Mouse (Mus musculus): ENCODE data around the gene Gm3336. TPM values are rescaled to one million over a fixed set of nuclear protein-coding genes. Genes with fewer than 3 reads are reported as not detected.

The Gm3336 gene
- polyA plus RNA-seq, 1 experiment from 2014 or later, result not detected

GRCm38 (mm10) chr8:70737705-70738104 is 19.4 kb downstream of the Gm3336 start:
- H3K27ac ChIP-seq (ENCODE audit: low read depth, low read length), result no peak overlapping the region
- no peak for ATAC-seq (ENCODE audit: insufficient read depth, low FRiP score, low TSS enrichment)
- H3K36me3 ChIP-seq (ENCODE audit: control insufficient read depth, insufficient read depth, low read length), result no peaks in the 10 kb centered on the region
- H3K27me3 ChIP-seq (ENCODE audit: control insufficient read depth, insufficient read depth, low read length), result peaks cover 12% of the 10 kb centered on the region
- no peak overlapping the region for H3K4me3 ChIP-seq (ENCODE audit: low read depth, low read length)
- 73% methylated on average over 5 of the region's 5 CpGs for WGBS
- H3K9ac ChIP-seq (ENCODE audit: low read length), result no peak overlapping the region
- no peaks in the 10 kb centered on the region for H3K9me3 ChIP-seq (ENCODE audit: control insufficient read depth, low read length)
- peaks cover under 1% of the 10 kb centered on the region; the same call in 1 of the 2 replicates for H3K4me1 ChIP-seq (ENCODE audit: control insufficient read depth, insufficient read depth, low read length)
- no peak overlapping the region for H3K4me2 ChIP-seq (ENCODE audit: low read depth)
- DNase-seq (ENCODE audit: low spot score), result peak; percentile 7

DNA sequence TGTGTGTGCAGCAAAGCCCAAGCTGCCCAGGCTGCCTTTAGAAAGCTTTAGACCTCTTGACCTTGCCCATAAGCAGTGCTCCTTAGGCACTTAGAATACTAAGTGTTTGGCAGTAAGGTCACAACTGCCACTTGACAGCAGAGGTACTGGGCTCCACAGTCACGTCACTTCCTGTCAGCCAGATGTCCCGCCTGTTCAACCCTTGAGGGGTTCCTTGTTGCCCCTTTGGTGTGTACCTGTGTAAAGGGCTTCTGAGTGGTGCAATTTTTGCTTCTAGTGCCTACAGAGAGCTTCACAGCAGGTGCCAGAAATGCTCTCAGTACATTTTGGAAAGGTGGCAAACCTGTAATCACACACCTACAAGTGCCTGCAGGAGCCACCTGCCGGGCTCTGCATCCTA is 19.9 kb downstream of the Gm3336 start:
- no peak for ATAC-seq (ENCODE audit: insufficient read depth, low FRiP score, low TSS enrichment)
- Histone ChIP-seq H3K27ac (ENCODE audit: low read depth, low read length) (no peak overlapping the region), H3K4me1 (ENCODE audit: control insufficient read depth, insufficient read depth, low read length) (peaks cover 5% of the 10 kb centered on the region), H3K9ac (ENCODE audit: low read length) (no peak overlapping the region), H3K27me3 (ENCODE audit: control insufficient read depth, insufficient read depth, low read length) (peaks cover 17% of the 10 kb centered on the region), H3K4me3 (ENCODE audit: low read depth, low read length) (no peak overlapping the region), H3K9me3 (ENCODE audit: control insufficient read depth, low read length) (no peaks in the 10 kb centered on the region), H3K36me3 (ENCODE audit: control insufficient read depth, insufficient read depth, low read length) (no peaks in the 10 kb centered on the region), H3K4me2 (ENCODE audit: low read depth) (no peak overlapping the region)
- no peak for DNase-seq (ENCODE audit: low spot score)
- 63% methylated on average over 3 of the region's 3 CpGs for WGBS

DNA sequence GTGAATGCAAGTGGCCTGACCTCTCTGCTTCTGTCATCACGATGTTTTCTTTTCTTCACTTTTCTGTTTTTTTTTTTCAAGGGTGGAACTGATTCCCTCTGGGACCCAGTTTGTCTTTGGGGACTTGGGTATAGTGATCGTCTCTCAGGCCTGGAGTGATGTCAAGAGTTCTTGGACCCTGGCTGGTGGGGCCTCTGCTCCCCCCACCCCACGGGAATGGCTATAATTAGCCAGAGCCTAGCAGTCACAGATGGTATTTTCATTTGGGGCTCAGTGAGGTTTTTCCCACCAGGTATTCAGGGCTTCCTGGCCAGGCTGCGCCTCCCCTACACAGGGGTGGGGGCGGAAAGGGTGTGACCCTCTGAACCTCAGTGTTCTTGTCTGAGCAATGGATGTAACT is 23.3 kb downstream of the Gm3336 start:
- ATAC-seq (ENCODE audit: insufficient read depth, low FRiP score, low TSS enrichment), result no peak
- peaks cover 43% of the 10 kb centered on the region for H3K27me3 ChIP-seq (ENCODE audit: control insufficient read depth, insufficient read depth, low read length)

DNA sequence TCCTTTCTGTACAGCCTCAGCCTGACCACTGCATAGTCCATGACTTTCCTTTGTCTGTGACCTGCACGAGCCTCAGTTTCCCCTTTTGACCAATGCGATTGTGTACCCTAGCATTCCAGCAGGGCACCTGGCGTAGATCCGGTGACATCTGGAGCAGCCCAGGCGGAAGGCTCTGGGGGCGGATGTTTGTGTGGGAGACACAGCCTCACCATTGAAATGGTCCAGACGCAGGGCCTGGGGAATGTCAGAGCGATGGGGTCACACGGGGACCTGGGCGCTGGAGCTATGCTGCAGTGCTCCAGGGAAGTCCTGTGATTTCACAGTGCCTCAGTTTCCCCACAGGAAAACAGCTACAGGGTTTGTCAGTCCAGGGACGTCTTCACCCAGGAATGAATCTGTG is 23.8 kb downstream of the Gm3336 start:
- peak; percentile 8 for DNase-seq (ENCODE audit: low spot score)
- Histone ChIP-seq H3K9me3 (ENCODE audit: control insufficient read depth, low read length) (no peaks in the 10 kb centered on the region), H3K9ac (ENCODE audit: low read length) (no peak overlapping the region), H3K4me1 (ENCODE audit: control insufficient read depth, insufficient read depth, low read length) (peaks cover 15% of the 10 kb centered on the region), H3K4me2 (ENCODE audit: low read depth) (no peak overlapping the region), H3K36me3 (ENCODE audit: control insufficient read depth, insufficient read depth, low read length) (no peaks in the 10 kb centered on the region), H3K27me3 (ENCODE audit: control insufficient read depth, insufficient read depth, low read length) (peaks cover 43% of the 10 kb centered on the region), H3K4me3 (ENCODE audit: low read depth, low read length) (no peak overlapping the region), H3K27ac (ENCODE audit: low read depth, low read length) (no peak overlapping the region)
- ATAC-seq (ENCODE audit: insufficient read depth, low FRiP score, low TSS enrichment), result no peak
- WGBS, result 70% methylated on average over 11 of the region's 11 CpGs

More for the DNA sequence above, 23.3 kb downstream of the Gm3336 start:
- DNase-seq (ENCODE audit: low spot score), result peak; percentile 5
- H3K9ac ChIP-seq (ENCODE audit: low read length), result no peak overlapping the region
- no peaks in the 10 kb centered on the region for H3K9me3 ChIP-seq (ENCODE audit: control insufficient read depth, low read length)
- no peak overlapping the region for H3K4me3 ChIP-seq (ENCODE audit: low read depth, low read length)
- H3K36me3 ChIP-seq (ENCODE audit: control insufficient read depth, insufficient read depth, low read length), result no peaks in the 10 kb centered on the region
- H3K4me1 ChIP-seq (ENCODE audit: control insufficient read depth, insufficient read depth, low read length), result peaks cover 15% of the 10 kb centered on the region
- no peak overlapping the region for H3K27ac ChIP-seq (ENCODE audit: low read depth, low read length)
- 57% methylated on average over 5 of the region's 5 CpGs for WGBS
- no peak overlapping the region for H3K4me2 ChIP-seq (ENCODE audit: low read depth)

DNA sequence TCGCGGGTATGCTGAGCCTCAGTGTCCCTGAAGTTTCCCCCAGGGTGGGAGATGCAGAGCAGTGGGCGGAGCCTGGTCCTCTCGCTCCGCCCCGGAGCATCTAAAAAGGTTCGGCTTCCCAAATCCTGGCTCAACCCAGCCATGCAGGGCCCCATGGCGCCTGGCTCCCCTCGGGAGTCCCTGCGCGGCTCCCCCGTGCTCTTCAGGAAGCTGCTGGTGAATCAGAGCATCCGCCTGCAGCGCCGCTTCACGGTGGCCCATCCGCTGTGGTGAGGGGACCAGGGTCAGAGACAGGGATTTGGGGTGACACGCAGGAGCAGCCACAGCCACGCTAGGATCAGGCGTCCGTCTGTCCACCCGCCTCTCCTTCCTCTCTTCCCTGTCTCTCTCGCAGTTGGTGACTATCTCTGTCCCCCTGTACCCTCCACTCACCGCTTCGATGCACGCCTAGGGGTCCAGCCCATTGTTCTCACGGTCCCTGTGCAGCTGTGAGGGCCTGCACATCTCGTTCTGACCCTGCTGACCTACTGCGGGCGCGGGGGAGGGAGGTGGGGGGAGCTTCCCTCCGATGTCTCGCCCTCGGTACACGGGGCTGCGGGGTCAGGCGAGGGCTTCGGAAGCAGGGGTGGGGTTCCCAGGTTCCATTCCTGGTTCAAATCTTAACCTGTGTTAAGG is 24.8 kb downstream of the Gm3336 start:
- H3K27me3 ChIP-seq (ENCODE audit: control insufficient read depth, insufficient read depth, low read length), result peaks cover 43% of the 10 kb centered on the region
- peak overlapping the region; percentile 50 for H3K9ac ChIP-seq (ENCODE audit: low read length)
- DNase-seq (ENCODE audit: low spot score) (peak; percentile 33), ATAC-seq (ENCODE audit: insufficient read depth, low FRiP score, low TSS enrichment) (no peak)
- no peaks in the 10 kb centered on the region for H3K9me3 ChIP-seq (ENCODE audit: control insufficient read depth, low read length)
- 3% methylated on average over 38 of the region's 38 CpGs for WGBS
- H3K4me2 ChIP-seq (ENCODE audit: low read depth), result peak overlapping the region; percentile 40
- no peak overlapping the region for H3K27ac ChIP-seq (ENCODE audit: low read depth, low read length)
- peak overlapping the region; percentile 27 for H3K4me3 ChIP-seq (ENCODE audit: low read depth, low read length)
- H3K4me1 ChIP-seq (ENCODE audit: control insufficient read depth, insufficient read depth, low read length), result peaks cover 15% of the 10 kb centered on the region
- H3K36me3 ChIP-seq (ENCODE audit: control insufficient read depth, insufficient read depth, low read length), result no peaks in the 10 kb centered on the region

GRCm38 (mm10) chr8:70743656-70744590 is 25.6 kb downstream of the Gm3336 start:
- DNase-seq (ENCODE audit: low spot score), result peak; percentile 35
- Histone ChIP-seq H3K4me1 (ENCODE audit: control insufficient read depth, insufficient read depth, low read length) (peaks cover 15% of the 10 kb centered on the region), H3K36me3 (ENCODE audit: control insufficient read depth, insufficient read depth, low read length) (no peaks in the 10 kb centered on the region), H3K9me3 (ENCODE audit: control insufficient read depth, low read length) (no peaks in the 10 kb centered on the region), H3K27ac (ENCODE audit: low read depth, low read length) (no peak overlapping the region), H3K27me3 (ENCODE audit: control insufficient read depth, insufficient read depth, low read length) (peaks cover 43% of the 10 kb centered on the region), H3K9ac (ENCODE audit: low read length) (peak overlapping the region; percentile 50), H3K4me2 (ENCODE audit: low read depth) (peak overlapping the region; percentile 40), H3K4me3 (ENCODE audit: low read depth, low read length) (peak overlapping the region; percentile 27)
- WGBS, result 5% methylated on average over 48 of the region's 48 CpGs
- ATAC-seq (ENCODE audit: insufficient read depth, low FRiP score, low TSS enrichment), result no peak

DNA sequence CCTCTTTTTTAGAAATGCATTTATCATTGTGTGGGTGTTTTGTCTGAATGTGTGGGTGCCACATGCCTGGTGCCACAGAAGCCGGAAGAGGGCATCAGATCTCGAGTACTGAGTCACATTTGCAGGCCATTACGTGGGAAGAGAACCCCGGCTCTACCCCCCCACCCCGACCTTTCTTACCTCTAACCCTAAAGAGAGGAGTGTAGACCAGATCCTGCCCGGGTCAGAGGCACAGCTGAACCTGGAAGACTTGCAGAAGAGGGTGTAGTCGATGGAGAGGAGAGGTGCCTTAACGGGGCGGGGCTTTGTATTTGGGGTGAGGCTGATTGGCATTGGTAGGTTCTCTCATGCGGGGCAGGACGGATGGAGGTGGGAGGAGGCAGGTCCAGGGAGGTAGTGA is 26.5 kb downstream of the Gm3336 start:
- no peak overlapping the region for H3K4me3 ChIP-seq (ENCODE audit: low read depth, low read length)
- no peak overlapping the region for H3K4me2 ChIP-seq (ENCODE audit: low read depth)
- H3K27me3 ChIP-seq (ENCODE audit: control insufficient read depth, insufficient read depth, low read length), result peaks cover 43% of the 10 kb centered on the region
- H3K9ac ChIP-seq (ENCODE audit: low read length), result no peak overlapping the region
- no peak for ATAC-seq (ENCODE audit: insufficient read depth, low FRiP score, low TSS enrichment)
- no peak overlapping the region for H3K27ac ChIP-seq (ENCODE audit: low read depth, low read length)
- peak; percentile 8 for DNase-seq (ENCODE audit: low spot score)
- no peaks in the 10 kb centered on the region for H3K36me3 ChIP-seq (ENCODE audit: control insufficient read depth, insufficient read depth, low read length)
- no peaks in the 10 kb centered on the region for H3K9me3 ChIP-seq (ENCODE audit: control insufficient read depth, low read length)
- peaks cover 15% of the 10 kb centered on the region for H3K4me1 ChIP-seq (ENCODE audit: control insufficient read depth, insufficient read depth, low read length)
- 54% methylated on average over 11 of the region's 11 CpGs for WGBS

DNA sequence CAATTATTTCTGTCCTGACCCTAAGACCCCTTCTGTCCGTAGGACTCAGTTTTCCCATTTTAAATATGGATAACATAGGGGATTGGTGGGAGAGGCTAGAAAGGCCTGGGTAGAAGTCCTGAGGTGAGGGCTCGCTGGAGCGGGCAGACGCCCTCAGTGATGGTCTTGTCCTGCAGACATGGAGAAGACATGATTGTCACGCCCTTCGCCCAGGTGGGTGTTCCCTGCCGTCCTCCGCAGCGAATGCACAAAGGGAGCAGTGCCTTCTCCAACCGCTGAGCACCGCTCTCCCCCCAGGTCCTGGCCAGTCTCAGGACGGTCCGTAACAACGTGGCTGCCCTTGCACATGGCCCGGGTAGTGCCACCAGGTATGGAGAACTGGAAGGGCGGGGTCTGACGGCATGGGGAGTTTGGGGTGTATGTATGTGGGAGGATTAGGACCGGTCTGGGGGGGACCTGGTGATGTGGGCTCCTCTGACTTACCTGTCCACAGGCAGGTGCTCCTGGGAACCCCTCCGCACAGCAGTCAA is 27.4 kb downstream of the Gm3336 start:
- Histone ChIP-seq H3K9me3 (ENCODE audit: control insufficient read depth, low read length) (no peaks in the 10 kb centered on the region), H3K4me1 (ENCODE audit: control insufficient read depth, insufficient read depth, low read length) (peaks cover 15% of the 10 kb centered on the region), H3K36me3 (ENCODE audit: control insufficient read depth, insufficient read depth, low read length) (no peaks in the 10 kb centered on the region), H3K27ac (ENCODE audit: low read depth, low read length) (no peak overlapping the region), H3K27me3 (ENCODE audit: control insufficient read depth, insufficient read depth, low read length) (peaks cover 43% of the 10 kb centered on the region), H3K9ac (ENCODE audit: low read length) (no peak overlapping the region), H3K4me3 (ENCODE audit: low read depth, low read length) (no peak overlapping the region), H3K4me2 (ENCODE audit: low read depth) (no peak overlapping the region)
- WGBS, result 53% methylated on average over 19 of the region's 19 CpGs
- ATAC-seq (ENCODE audit: insufficient read depth, low FRiP score, low TSS enrichment), result no peak
- DNase-seq (ENCODE audit: low spot score), result peak; percentile 5
